Mouse (Mus musculus) activated CD4-positive, CD25-positive, alpha-beta regulatory T cell (primary cell): ENCODE measurements around the gene Psmd8. TPM values are rescaled to one million over a fixed set of nuclear protein-coding genes. Genes with fewer than 3 reads are reported as not detected.

Experiments used
- polyA plus RNA-seq, 2 experiments: library from polyadenylated mRNA; unstranded; fragments of 100-300 nt; shearing (Covaris generic); gene quantifications; one replicate each; pipeline ENCODE4 v1.2.1; 2017

The Psmd8 gene
- 100 to 1,000 TPM; 281 to 290 TPM for polyA plus RNA-seq

DNA sequence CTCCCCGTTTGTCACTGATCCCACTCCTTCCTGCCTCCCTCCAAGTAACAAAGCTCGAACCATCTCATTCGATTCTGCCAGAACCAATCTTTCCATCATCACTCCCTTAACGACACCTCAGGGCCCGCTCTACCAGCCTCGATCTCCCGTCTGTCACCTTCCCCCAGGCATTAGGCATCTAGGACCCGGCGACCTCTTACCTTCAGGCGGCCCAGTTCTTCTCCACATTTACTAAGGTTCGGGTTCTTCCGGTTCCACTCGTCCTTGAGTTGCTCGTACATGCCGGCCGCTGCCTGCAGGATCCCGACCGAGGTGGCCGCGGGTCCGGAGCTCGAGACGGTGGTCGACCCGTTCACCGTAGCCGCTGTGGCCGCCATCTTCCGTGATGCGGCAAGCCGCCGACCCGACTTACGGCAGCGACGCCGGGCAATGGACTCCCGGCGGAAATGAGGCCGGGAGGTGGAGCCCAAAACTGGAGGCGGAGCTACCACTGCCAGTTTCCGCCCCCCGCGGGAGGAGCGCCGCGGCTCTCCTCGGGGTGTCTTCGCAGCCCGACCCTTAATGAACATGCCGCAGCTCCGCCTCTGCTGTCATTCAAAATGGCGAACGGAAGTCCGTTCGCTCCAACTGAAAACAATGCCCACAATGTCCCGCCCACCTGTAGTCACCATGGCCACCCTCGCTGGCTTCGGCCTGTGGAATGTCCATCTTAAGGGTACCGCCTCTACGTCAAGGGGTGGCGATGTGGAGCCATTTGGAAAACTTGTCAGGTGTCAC is at the start of gene Psmd8:
Gene Psmd8, minus strand, starts transcription at position 625 of the 777 bp plus-strand sequence.

DNA sequence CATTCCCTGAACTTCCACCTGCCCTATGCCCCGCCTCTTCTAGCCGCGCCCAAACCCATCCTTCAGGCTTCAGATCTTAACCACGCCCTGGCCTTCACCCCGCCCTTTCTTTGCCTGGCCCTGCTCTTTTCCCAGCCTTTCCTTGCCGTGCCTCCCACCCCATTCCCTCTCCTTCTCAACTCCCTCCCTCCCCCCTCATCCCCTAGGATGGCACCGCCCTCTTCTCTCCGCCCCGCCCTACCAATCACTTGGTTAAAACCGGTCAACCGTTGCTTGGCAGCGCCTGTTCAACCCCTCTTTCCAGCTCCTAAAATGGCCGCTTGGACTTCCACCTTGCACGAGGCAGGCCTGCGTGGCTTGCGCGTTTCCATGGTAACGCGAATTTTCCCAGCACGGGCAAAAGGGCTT is 33.2 kb upstream of the Psmd8 start, which contains the start of gene Catsperg1:
Gene Catsperg1, minus strand, starts transcription at position 361 of the 408 bp plus-strand sequence.

DNA sequence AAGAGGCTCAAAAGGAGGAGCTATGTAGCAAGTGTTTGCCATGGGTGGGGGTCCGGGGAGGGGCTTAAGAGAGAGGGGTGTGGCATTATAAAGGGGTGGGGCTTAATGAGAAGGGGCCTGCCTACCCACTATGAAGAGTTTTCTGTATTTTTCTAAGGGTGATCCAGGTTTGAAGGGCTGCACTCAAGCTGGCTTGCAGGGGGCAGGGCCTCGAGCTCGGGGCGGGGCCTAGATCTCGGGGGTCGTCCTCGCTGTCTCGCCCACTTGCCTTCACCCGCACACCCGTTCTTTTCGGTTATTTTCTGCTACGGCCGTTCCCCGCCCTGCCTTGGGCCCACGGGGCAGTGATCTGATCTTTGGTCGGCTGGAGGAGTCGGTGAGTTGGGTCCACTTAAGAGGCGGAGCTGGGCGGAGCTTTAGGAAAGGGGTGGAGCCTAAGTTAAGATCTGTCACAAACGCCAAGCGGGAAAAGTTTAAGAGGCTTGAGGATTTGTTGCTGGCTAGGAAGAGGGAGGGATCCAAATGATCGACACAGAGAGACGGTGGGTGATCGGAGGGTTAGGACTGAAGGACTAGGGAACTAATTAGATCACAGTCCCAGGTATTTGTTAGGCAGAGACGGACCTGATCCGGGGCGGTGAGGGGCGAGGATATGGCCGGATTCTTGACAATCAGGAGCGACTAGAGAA is 10.3 kb downstream of the Psmd8 start, which contains the start of the genes Ggn and Spred3:
Gene Ggn, plus strand, starts transcription at position 145 of the 689 bp plus-strand sequence.
Gene Spred3, minus strand, starts transcription at position 346 of the 689 bp plus-strand sequence.

DNA sequence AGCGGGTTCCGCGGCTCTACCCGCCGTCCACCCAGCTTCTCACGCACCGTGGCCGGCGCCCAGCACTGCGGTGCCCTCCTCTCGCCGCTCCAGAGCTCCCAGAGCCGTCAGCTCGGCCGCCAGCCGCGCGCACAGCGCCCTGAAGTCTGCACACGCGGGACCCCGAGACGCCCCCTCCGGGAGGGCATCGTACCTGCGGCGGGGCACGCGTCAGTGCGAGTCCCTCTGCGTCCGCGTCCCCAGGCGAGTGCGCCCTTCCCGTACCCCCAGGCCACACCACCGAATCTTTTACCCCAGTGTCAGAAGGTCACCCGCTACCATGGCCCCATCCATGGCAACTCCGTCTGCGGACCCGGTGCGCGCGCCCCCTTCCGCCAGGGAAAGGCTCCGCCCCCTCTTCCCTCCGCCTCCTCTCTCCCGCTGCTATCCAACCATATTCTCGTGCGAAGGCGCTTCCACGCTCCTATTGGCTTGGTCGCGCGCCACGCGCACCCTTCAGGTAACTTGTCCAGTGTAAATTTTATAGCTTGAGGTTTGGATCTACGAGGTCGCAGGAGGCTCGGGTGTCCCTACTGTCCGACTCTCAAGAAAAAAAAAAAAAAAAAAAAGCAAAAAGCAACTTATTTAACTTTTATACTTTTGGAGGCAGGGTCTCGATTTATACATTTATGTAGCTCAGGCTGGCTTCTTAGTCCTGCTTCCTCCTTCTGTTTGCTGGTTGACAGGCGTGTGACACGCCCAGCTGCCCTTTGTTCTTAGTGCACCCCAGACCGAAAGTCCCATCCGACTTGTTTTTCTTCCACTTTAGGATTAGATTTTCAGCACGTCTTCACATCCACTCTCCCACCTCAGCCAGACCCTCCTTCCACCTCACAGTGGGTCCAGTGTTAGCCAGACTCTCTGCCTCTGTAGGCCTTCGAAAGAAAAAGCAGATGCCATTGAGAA is 24.4 kb downstream of the Psmd8 start, which contains the start of gene Fam98c:
Gene Fam98c, minus strand, starts transcription at position 397 of the 945 bp plus-strand sequence.

DNA sequence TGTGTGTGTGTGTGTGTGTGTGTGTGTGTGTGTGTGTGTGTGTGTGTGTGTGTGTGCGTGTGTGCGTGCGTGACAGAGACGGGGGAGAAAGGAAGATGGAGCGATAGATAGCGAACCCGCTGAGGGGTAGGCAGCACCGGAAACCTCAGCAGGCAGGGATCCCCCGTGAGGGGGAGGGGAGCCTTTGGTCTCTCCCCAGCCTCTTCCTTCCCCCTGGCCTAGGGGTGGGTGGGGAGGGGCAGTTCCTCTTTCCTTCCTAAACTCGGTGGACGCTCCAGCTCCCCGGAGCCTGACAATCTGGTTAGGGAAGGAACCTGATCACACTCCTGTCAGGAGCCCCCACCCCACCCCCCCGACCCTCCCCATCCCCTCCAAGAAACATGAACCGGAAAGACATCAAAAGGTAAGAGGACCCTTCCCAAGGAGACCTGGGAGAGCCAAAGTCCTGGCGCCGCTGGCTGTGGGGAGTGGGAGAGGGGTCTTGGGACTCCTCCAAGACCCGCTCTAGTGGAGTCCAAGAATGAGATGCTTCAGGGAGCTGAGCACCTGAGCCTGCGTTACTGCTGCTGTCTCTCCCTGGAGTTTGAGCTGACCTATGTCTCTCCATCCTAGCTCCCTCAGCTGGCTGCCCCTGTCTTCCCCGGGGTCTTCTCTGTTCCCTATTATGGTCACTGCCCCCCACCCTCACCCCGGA is 45.7 kb downstream of the Psmd8 start, which contains the start of gene Rasgrp4:
Gene Rasgrp4, plus strand, starts transcription at position 159 of the 694 bp plus-strand sequence.

DNA sequence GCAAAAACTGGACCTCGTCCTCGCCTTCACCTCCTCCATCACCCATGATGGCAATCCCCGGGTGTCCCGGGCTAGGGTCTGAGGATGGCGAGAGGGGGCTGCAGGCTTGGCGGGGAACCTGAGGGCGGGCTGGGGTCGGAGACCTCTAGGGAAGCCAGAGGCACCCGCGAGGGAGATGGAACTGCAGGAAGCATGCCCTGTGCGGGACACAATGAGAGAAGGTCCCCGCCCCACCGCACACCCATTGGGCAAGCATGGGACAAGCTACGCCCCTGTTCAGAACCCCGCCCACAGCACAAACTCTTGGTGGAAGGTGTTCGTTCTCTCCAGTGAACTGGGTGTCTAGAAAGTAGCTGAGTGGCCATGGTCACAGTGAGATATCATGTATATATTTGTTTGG is 55.5 kb downstream of the Psmd8 start, which contains the start of gene Ryr1:
Gene Ryr1, minus strand, starts transcription at position 210 of the 400 bp plus-strand sequence.

Other genes with a start within 250 kb of the Psmd8 start
- 100 to 1,000 TPM; 157 to 274 TPM for gene Actn4, start 218.4 kb downstream of the Psmd8 start, polyA plus RNA-seq
- gene Eif3k, start 198.8 kb downstream of the Psmd8 start, polyA plus RNA-seq: 100 to 1,000 TPM; 357 to 451 TPM
- 100 to 1,000 TPM; 152 to 176 TPM for gene Map4k1, start 198.7 kb downstream of the Psmd8 start, polyA plus RNA-seq
- under 1 TPM; 0.16 to 0.95 TPM for gene Ryr1, start 55.5 kb downstream of the Psmd8 start, polyA plus RNA-seq
- gene Rasgrp4, start 45.9 kb downstream of the Psmd8 start, polyA plus RNA-seq: 1 to 10 TPM in 1 of 2 experiments, under 1 TPM in 1; 0.59 to 2.7 TPM
- 10 to 100 TPM; 63.1 to 73.0 TPM for gene Fam98c, start 24.5 kb downstream of the Psmd8 start, polyA plus RNA-seq
- gene Ggn, start 10.5 kb downstream of the Psmd8 start, polyA plus RNA-seq: under 1 TPM; 0.11 to 0.24 TPM
- under 1 TPM in 1 of 2 experiments, not detected in 1; 0.29 TPM for gene Spred3, start 10.3 kb downstream of the Psmd8 start, polyA plus RNA-seq
- 1 to 10 TPM; 1.1 to 1.2 TPM for gene Catsperg1, start 33.3 kb upstream of the Psmd8 start, polyA plus RNA-seq
- 1 to 10 TPM; 2.2 to 5.9 TPM for gene Kcnk6, start 51.8 kb upstream of the Psmd8 start, polyA plus RNA-seq
- 10 to 100 TPM; 39.8 to 47.0 TPM for gene Yif1b, start 57.6 kb upstream of the Psmd8 start, polyA plus RNA-seq
- 1 to 10 TPM; 1.9 to 5.8 TPM for gene 2200002D01Rik, start 67.8 kb upstream of the Psmd8 start, polyA plus RNA-seq
- gene Spint2, start 101.2 kb upstream of the Psmd8 start, polyA plus RNA-seq: 100 to 1,000 TPM; 184 to 192 TPM
- gene Ppp1r14a, start 108.6 kb upstream of the Psmd8 start, polyA plus RNA-seq: under 1 TPM in 1 of 2 experiments, not detected in 1; 0.57 TPM
- gene Dpf1, start 123.2 kb upstream of the Psmd8 start, polyA plus RNA-seq: not detected